Mouse (Mus musculus) limb, embryonic 15.5 days (tissue): ENCODE data around the gene Mfn1. TPM values are rescaled to one million over a fixed set of nuclear protein-coding genes. Genes with fewer than 3 reads are reported as not detected.

Experiments used
- ATAC-seq: fragments of 200-750 bp; cut with Nextera tagmentation; 2 replicates; pipeline ENCODE4 v1.8.0; 2017; ENCODE audit warnings: low read depth, moderate TSS enrichment; ENCODE audit not compliant: insufficient number of reproducible peaks, low FRiP score, low TSS enrichment
- H3K27ac ChIP-seq: fragments of 300-500 bp; sonication (generic); 2 replicates; pipeline ENCODE4 v1.5.1; 2015; ENCODE audit warnings: moderate library complexity, mild to moderate bottlenecking, inconsistent platforms
- H3K27me3 ChIP-seq: fragments of 300-500 bp; sonication (generic); 2 replicates; pipeline ENCODE4 v1.6.1; 2015; ENCODE audit warnings: inconsistent platforms
- H3K36me3 ChIP-seq: fragments of 300-500 bp; sonication (generic); 2 replicates; pipeline ENCODE4 v1.6.1; 2015; ENCODE audit warnings: inconsistent platforms
- H3K4me1 ChIP-seq: fragments of 300-500 bp; sonication (generic); 2 replicates; pipeline ENCODE4 v1.6.1; 2015; ENCODE audit warnings: inconsistent platforms
- H3K4me2 ChIP-seq: fragments of 300-500 bp; sonication (generic); 2 replicates; pipeline ENCODE4 v1.6.1; 2015; ENCODE audit warnings: mild to moderate bottlenecking, inconsistent platforms
- H3K4me3 ChIP-seq: fragments of 300-500 bp; sonication (generic); 2 replicates; pipeline ENCODE4 v1.5.1; 2015; ENCODE audit warnings: mild to moderate bottlenecking, inconsistent platforms
- H3K9ac ChIP-seq: fragments of 300-500 bp; sonication (generic); 2 replicates; pipeline ENCODE4 v1.6.1; 2015; ENCODE audit warnings: inconsistent platforms
- H3K9me3 ChIP-seq: fragments of 300-500 bp; sonication (generic); 2 replicates; pipeline ENCODE4 v1.6.1; 2016; ENCODE audit warnings: inconsistent platforms
- WGBS: fragments of 180-500 bp; shearing (Covaris S2); methylation state at CpG from one replicate; pipeline ENCODE4 v1.1.7; 2015; 5-methylcytosine and 5-hydroxymethylcytosine counted together
- polyA plus RNA-seq: library from polyadenylated mRNA; unstranded; fragments of >200 nt; fragmentation: Nextera tagmentation; extraction: Ambion mirVana; gene quantifications from 2 replicates; pipeline ENCODE4 v1.2.1, GENCODE M21; 2015

The Mfn1 gene
- polyA plus RNA-seq, 1 experiment from 2014 or later: 29.1 TPM

DNA sequence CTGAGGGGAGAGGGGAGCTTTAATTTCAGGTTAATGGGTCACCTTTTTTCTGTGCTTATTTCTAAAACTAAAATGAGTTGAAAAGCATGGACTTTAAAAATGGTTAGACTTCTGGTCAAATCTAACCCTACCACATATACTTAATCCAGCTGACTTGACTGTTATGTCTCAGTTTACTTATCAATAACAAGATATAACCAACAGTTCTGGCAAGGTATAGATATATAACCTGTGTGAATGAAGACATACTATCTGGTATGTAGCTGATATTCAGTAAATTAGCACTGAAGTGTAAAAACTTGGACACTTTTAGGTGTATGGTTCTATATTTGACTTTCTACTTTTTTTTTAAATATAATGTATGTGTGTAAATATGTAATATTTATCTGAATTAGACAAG, 15.7 kb upstream of the Mfn1 start:
- no peak overlapping the region for H3K4me3 ChIP-seq
- H3K4me1 ChIP-seq: peaks cover 13% of the 10 kb centered on the region
- ATAC-seq: no peak
- no peak overlapping the region for H3K9ac ChIP-seq
- H3K27me3 ChIP-seq: no peaks in the 10 kb centered on the region
- H3K27ac ChIP-seq: no peak overlapping the region
- H3K9me3 ChIP-seq: no peaks in the 10 kb centered on the region
- H3K36me3 ChIP-seq: peaks cover 38% of the 10 kb centered on the region
- no peak overlapping the region for H3K4me2 ChIP-seq

DNA sequence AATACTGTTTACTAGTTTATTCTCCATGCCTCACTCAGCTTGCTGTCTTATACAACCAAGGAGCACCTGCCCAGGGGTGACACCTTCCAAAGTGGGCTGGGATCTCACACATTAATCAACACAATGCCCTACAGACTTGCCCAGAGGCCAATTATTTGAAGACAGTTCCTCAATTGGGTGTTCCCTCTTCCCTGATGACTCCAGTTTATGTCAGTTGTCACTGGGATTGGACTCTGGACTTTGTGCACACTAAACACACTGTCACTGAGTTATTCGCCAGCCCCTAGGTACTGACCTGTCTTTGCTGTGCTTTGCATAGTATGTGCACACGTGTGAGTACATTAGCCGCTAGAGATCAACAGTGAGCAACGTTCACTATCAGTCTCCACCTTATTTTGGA, 2.1 kb upstream of the Mfn1 start:
- WGBS: 86% methylated on average over 4 of the region's 4 CpGs
- H3K9me3 ChIP-seq: no peaks in the 10 kb centered on the region

DNA sequence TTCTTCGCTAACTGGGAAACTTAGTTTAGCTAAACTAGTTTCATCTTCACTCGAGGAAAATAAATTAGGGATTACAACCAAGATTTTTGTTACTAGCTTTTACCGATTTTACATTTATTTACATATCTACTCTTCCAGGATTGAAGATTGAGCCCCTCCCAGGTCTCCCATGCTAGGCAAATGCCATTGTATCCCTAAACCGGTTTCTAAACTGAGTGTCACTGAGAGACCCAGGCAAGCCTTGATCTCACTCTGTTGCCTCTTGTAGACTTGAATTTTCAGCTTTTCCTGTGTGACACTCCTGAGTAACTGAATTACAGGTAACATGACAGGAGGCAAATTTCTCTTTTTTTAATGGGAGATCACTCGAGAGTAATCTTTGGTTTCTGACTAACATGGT, 776 bp downstream of the Mfn1 start:
- Histone ChIP-seq H3K4me1 (no peaks in the 10 kb centered on the region), H3K4me2 (peak overlapping the region; percentile 51), H3K9me3 (no peaks in the 10 kb centered on the region), H3K27me3 (no peaks in the 10 kb centered on the region), H3K4me3 (peak overlapping the region; percentile 84), H3K36me3 (peaks cover 14% of the 10 kb centered on the region), H3K9ac (peak overlapping the region; percentile 68), H3K27ac (no peak overlapping the region)
- WGBS: 12% methylated on average over 5 of the region's 5 CpGs
- no peak for ATAC-seq

More for the DNA sequence above, 2.1 kb upstream of the Mfn1 start:
- H3K36me3 ChIP-seq: peaks cover 19% of the 10 kb centered on the region
- no peak overlapping the region for H3K4me3 ChIP-seq
- H3K27me3 ChIP-seq: no peaks in the 10 kb centered on the region
- H3K4me1 ChIP-seq: no peaks in the 10 kb centered on the region
- H3K9ac ChIP-seq: no peak overlapping the region
- ATAC-seq: no peak
- H3K4me2 ChIP-seq: no peak overlapping the region
- H3K27ac ChIP-seq: no peak overlapping the region

DNA sequence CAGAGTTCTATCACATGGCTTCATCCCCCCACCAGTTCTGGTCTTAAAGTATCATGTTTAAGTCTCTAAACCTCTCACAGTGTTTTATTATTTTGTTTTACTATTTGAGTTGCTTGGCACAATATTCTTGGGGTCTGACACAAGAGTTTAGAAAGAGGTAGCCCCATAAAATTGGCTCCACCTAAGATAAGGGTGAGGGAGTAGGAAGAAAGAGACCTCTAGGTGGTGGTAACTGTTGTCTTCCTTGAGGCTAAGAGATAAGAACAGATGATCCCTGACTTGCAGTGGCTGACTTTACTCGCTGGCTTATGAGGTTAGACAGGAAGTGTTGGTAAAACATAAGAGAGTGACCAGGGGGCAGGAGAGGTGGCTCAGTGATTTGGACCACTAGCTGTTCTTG, 6.4 kb downstream of the Mfn1 start:
- no peaks in the 10 kb centered on the region for H3K27me3 ChIP-seq
- no peak overlapping the region for H3K9ac ChIP-seq
- no peak overlapping the region for H3K4me3 ChIP-seq
- H3K4me2 ChIP-seq: no peak overlapping the region
- 55% methylated on average over 1 of the region's 1 CpGs for WGBS
- no peaks in the 10 kb centered on the region for H3K4me1 ChIP-seq
- H3K36me3 ChIP-seq: peaks cover 50% of the 10 kb centered on the region
- no peak overlapping the region for H3K27ac ChIP-seq
- no peak for ATAC-seq
- H3K9me3 ChIP-seq: no peaks in the 10 kb centered on the region

DNA sequence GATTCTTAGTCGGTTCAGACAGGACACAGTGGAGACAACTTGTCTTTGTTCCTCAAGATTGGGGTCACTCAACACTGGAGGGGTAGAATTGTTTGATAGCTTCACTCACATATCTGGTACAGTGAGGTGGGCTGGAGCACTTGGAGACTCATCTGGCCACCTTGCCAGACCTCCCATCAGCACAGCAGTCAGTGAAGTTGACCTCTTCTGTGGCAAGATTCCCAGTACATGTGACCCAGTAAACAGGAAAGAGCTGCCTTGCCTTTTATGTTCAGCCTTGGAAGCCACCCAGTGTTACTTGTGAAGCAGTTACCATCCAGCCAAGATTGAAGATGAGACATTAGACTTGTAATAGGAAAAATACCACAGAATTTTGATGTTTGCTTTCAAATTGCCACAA, 8.3 kb downstream of the Mfn1 start:
- Histone ChIP-seq H3K4me2 (no peak overlapping the region), H3K27ac (no peak overlapping the region), H3K9me3 (no peaks in the 10 kb centered on the region), H3K27me3 (no peaks in the 10 kb centered on the region), H3K4me3 (no peak overlapping the region), H3K36me3 (peaks cover 56% of the 10 kb centered on the region), H3K9ac (no peak overlapping the region), H3K4me1 (no peaks in the 10 kb centered on the region)
- WGBS: 68% methylated on average over 1 of the region's 1 CpGs
- ATAC-seq: no peak

DNA sequence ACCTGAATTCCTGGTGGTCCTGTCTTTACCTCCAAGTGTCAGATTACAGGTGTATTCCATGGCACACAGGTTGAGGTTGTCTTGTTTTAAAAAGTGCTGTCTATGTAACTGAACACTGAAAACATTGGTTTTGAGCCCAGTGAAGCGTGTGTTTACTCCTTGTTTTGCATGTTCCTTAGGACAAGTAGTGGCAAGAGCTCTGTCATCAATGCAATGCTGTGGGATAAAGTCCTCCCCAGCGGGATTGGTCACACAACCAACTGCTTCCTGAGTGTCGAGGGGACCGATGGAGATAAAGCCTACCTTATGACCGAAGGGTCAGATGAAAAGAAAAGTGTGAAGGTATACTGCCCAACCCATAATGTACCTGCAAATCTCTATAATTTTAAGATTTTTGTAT, 8.8 kb downstream of the Mfn1 start:
- no peak overlapping the region for H3K27ac ChIP-seq
- H3K4me3 ChIP-seq: no peak overlapping the region
- H3K4me2 ChIP-seq: no peak overlapping the region
- no peaks in the 10 kb centered on the region for H3K4me1 ChIP-seq
- H3K9ac ChIP-seq: no peak overlapping the region
- WGBS: 93% methylated on average over 5 of the region's 5 CpGs
- H3K36me3 ChIP-seq: peaks cover 60% of the 10 kb centered on the region
- no peak for ATAC-seq
- no peaks in the 10 kb centered on the region for H3K9me3 ChIP-seq
- H3K27me3 ChIP-seq: no peaks in the 10 kb centered on the region

DNA sequence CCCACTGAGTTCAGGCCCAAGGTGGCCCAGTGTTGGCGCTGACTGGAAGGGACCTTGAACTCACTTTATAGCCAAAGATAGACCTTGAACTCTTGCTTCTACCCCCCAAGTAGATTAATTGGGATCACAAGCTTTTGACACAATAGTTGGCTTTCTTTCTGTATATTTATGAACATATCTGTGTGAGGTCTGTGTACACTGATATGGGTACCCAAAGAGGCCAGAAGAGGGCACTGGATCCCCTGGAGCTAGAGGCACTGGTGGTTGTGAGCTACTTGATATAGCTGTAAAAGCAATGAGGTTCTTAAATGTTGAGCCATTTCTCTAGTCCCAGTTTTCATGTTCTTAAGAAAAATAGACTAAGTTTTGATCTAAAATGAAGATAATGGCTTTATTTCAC, 23.8 kb downstream of the Mfn1 start:
- WGBS: 100% methylated on average over 1 of the region's 1 CpGs
- peaks cover 44% of the 10 kb centered on the region for H3K36me3 ChIP-seq
- H3K9me3 ChIP-seq: no peaks in the 10 kb centered on the region
- H3K4me3 ChIP-seq: no peak overlapping the region
- ATAC-seq: no peak
- H3K4me2 ChIP-seq: no peak overlapping the region
- no peaks in the 10 kb centered on the region for H3K27me3 ChIP-seq
- no peak overlapping the region for H3K9ac ChIP-seq
- no peaks in the 10 kb centered on the region for H3K4me1 ChIP-seq
- H3K27ac ChIP-seq: no peak overlapping the region

DNA sequence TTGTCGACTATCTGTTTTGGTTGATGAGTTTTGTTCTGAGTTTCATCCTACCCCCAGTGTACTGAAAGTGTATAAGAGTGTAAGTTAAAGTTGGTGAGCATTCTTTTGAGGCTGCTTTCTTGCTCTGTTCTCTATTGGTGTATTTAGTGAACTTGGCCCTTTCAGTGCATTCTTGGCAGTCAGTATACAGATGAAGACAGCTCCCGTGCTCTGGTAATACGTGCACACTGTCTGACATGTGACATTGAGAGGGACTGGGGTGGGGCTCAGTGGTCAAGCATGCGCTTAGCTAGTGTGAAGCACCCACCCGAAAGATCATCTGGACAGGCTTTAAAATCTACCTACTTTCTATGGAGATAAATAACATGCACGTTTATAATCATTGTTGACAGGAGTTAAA, 34.1 kb downstream of the Mfn1 start:
- 88% methylated on average over 6 of the region's 6 CpGs for WGBS
- peaks cover 63% of the 10 kb centered on the region for H3K36me3 ChIP-seq
- H3K9ac ChIP-seq: no peak overlapping the region
- no peak overlapping the region for H3K27ac ChIP-seq
- H3K4me3 ChIP-seq: no peak overlapping the region
- no peaks in the 10 kb centered on the region for H3K27me3 ChIP-seq
- H3K4me1 ChIP-seq: no peaks in the 10 kb centered on the region
- H3K9me3 ChIP-seq: no peaks in the 10 kb centered on the region
- no peak for ATAC-seq
- H3K4me2 ChIP-seq: no peak overlapping the region

DNA sequence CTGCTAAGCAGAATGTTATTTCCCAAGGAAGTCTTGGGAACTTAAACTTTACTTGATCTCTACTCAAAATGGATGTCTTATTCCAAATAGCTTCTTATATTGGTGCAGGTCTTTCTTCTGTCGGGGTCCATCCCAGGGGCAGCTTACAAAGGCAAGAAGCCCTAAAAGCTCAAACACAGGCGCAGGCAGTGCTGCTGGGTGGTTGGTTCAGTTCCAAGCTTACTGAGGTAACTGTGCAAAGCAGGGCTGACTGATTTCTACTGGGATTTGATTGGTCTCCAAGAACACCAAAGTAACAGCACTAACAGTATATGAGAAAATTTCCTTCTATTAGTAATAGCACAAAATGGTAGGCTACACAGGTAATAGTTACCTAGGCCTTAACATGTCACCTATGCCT, 43.8 kb downstream of the Mfn1 start:
- no peak overlapping the region for H3K27ac ChIP-seq
- no peaks in the 10 kb centered on the region for H3K27me3 ChIP-seq
- peaks cover 72% of the 10 kb centered on the region for H3K36me3 ChIP-seq
- ATAC-seq: no peak
- no peak overlapping the region for H3K4me2 ChIP-seq
- no peak overlapping the region for H3K9ac ChIP-seq
- 96% methylated on average over 2 of the region's 2 CpGs for WGBS
- 0 out of 2 replicates have a peak, but pooled peaks cover 2% of the 10 kb centered on the region for H3K4me1 ChIP-seq
- H3K4me3 ChIP-seq: no peak overlapping the region
- H3K9me3 ChIP-seq: no peaks in the 10 kb centered on the region

DNA sequence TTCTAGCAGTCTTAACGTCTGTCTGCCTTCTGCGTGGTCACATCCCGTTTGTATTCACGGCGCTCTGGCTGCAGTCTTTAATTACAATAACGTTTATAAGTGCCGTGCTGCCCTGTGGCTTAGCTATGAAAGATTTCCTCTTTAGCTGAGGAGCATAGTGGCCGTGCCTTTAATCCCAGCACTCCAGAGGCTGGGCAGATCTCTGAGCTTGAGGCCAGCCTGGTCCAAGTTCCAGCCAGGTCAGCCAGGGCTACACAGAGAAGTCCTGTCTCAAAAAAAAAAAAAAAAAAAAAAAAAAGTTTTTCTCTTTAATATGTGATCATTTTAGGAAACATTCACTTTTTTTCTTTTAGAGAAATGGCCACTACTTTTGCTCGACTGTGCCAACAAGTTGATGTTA, 44.6 kb downstream of the Mfn1 start:
- Histone ChIP-seq H3K9ac (no peak overlapping the region), H3K4me2 (no peak overlapping the region), H3K36me3 (peaks cover 68% of the 10 kb centered on the region), H3K27ac (no peak overlapping the region), H3K9me3 (no peaks in the 10 kb centered on the region), H3K4me3 (no peak overlapping the region), H3K27me3 (no peaks in the 10 kb centered on the region), H3K4me1 (0 out of 2 replicates have a peak, but pooled peaks cover 2% of the 10 kb centered on the region)
- ATAC-seq: no peak
- 67% methylated on average over 9 of the region's 9 CpGs for WGBS

DNA sequence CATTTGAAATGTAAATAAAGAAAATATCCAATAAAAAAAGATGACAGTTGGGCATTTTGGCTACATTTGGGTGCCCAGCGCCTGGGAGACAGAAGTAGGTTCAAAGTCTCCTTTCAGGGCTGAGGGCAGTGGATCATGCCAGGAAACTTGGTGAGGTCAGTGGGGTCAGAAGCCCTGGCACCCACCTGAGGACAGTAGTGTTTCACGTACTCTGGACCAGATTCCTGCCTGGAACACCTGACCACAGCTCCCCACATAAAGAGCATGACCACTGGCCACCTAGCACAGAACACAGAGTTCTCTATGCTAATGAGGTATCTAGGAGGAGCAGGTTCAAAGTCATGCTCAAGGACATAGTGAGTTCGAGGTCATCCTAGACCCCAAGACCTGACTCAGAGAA, 45.9 kb downstream of the Mfn1 start:
- Histone ChIP-seq H3K9me3 (no peaks in the 10 kb centered on the region), H3K27ac (no peak overlapping the region), H3K4me3 (no peak overlapping the region), H3K9ac (no peak overlapping the region), H3K36me3 (peaks cover 56% of the 10 kb centered on the region), H3K4me1 (0 out of 2 replicates have a peak, but pooled peaks cover 2% of the 10 kb centered on the region), H3K4me2 (no peak overlapping the region), H3K27me3 (no peaks in the 10 kb centered on the region)
- ATAC-seq: no peak
- 95% methylated on average over 3 of the region's 3 CpGs for WGBS

DNA sequence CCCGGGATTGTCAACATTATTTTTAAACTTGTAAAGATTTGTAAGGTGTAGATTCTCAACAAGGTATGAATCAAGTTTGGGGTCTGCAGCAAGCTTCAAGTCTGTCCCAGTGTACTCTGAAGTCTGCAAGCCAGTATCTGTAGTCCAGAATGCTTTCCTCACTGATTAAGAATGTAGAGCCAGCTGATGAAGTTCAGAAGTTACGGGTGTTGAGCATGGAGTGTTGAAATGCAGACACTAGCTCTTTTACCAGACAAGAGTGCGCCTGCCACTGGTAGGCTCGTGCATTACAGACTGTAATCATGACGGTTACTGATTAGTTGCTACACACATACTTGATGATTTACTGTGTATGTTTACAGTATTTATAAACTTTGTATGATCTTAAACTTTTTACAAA, 49.5 kb downstream of the Mfn1 start:
- Histone ChIP-seq H3K27ac (no peak overlapping the region), H3K27me3 (no peaks in the 10 kb centered on the region), H3K36me3 (peaks cover 60% of the 10 kb centered on the region), H3K9me3 (no peaks in the 10 kb centered on the region), H3K9ac (no peak overlapping the region), H3K4me1 (no peaks in the 10 kb centered on the region), H3K4me3 (no peak overlapping the region), H3K4me2 (no peak overlapping the region)
- 88% methylated on average over 5 of the region's 5 CpGs for WGBS
- ATAC-seq: no peak

DNA sequence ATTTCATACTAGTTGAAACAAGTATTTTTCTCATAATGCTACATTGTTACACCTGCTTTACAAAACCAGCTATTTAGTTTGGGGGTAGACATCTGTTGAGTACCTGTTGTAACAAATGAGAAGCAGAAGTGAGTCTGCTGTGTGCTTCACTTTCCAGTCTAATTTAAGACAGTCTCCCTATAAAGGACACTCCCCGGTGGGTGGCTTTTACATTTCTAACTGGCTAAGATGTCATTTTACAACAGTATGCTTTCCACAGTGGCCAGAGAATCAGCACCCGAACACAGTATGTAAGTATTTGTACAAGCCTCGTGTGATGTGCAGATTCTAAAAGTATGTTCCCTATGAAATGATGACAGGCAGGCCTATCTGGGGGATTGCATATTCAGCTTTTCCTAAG, 51.5 kb downstream of the Mfn1 start:
- H3K36me3 ChIP-seq: peaks cover 60% of the 10 kb centered on the region
- H3K4me2 ChIP-seq: no peak overlapping the region
- no peak for ATAC-seq
- no peak overlapping the region for H3K4me3 ChIP-seq
- H3K9me3 ChIP-seq: no peaks in the 10 kb centered on the region
- no peaks in the 10 kb centered on the region for H3K4me1 ChIP-seq
- no peak overlapping the region for H3K9ac ChIP-seq
- no peaks in the 10 kb centered on the region for H3K27me3 ChIP-seq
- WGBS: 49% methylated on average over 3 of the region's 3 CpGs
- no peak overlapping the region for H3K27ac ChIP-seq
